Mouse (Mus musculus): Measurements from ENCODE around the gene C1qtnf5. TPM values are rescaled to one million over a fixed set of nuclear protein-coding genes. Genes with fewer than 3 reads are reported as not detected.
"Not testable (repeated sequence)": the region's sequence is repeated elsewhere in the genome, so short reads cannot be mapped to it uniquely, and the experiment has no call there.

Gene C1qtnf5
- total RNA-seq, 2 experiments from 2014 or later = 17.1 to 19.6 TPM

- intact Hi-C loops (cut with DNase I) = no loop called here
- no peak for DNase-seq (ENCODE audit: low spot score in 2 of 2)
Measured at GRCm38 (mm10) chr9:44094737-44095136, 12.3 kb upstream of the C1qtnf5 start.

DNA sequence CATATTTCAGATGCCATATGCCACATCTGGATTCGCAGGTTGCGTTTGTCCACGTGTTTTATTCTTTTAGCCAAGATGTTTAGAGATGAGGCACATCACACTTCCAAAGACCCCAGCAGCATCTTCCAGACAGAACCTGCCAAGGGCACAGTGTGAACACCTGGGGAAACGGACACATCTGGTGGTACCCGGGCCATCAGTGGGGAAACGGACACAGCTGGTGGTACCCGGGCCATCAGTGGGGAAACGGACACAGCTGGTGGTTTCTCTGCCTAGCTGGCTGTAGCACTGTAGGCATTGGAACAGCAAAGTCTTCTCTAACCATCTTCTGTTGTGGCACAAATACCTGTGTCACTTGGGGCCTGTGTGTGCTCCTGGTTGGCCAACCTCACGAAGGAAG, 11.3 kb upstream of the C1qtnf5 start:
- intact Hi-C loops (cut with DNase I) = no loop called here
- DNase-seq (ENCODE audit: low spot score in 2 of 2) = no peak

DNA sequence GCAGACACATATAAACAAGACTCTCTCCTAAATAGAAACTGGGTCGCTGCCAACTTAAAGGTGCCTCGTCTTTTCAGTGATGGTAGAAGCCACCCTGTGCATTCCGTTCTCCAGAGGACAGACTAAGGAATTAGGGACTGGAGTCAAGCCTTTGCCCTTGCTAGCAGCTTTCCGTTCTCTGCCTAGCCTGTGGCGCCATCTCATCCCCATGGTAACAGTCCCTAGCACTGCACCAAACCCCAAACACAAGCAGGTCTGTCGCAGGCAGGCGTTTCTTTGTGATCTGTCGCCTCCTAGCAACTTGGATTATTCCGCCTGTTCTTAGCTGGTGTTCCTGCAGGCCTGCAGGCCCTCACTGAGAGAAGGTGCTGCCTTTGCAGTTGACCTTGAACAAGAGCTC, 10.5 kb upstream of the C1qtnf5 start:
- peak; percentile 59 to 71 for DNase-seq (ENCODE audit: low spot score in 2 of 2)
- intact Hi-C loops (cut with DNase I) = no loop called here

GRCm38 (mm10) chr9:44101490-44101889, 5.6 kb upstream of the C1qtnf5 start, which contains the start of gene Mfrp:
TSS of gene Mfrp (plus strand) at chr9:44101729.
- intact Hi-C loops (cut with DNase I) = no loop called here

DNA sequence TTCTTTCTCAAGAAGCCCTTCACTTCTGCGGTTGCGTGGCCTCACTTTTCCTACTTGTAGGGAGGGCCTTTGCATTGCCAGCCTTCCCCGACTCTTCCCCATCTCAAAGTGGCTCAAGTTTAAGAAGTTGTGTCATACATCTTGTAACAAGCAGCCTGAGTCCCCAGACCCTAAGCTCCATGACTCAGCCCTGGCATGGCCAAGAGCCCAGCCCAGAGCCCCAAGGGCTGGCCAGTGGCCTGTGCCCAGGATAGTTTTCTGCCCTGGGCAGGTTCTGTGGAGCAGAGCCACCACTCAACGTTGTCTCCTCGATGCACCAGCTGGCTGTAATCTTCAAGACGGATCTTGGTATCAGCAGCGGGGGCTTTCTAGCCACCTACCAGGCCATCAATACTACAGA, 2.2 kb upstream of the C1qtnf5 start:
- intact Hi-C loops (cut with DNase I) = loop anchor here (5.0 kb wide), 2 partner anchors 38 to 118 kb away; partner anchors contain the start of gene Usp2
- no peak for DNase-seq (ENCODE audit: low spot score in 2 of 2)

More at GRCm38 (mm10) chr9:44101490-44101889, 5.6 kb upstream of the C1qtnf5 start, which contains the start of gene Mfrp:
- no peak for DNase-seq (ENCODE audit: low spot score in 2 of 2)

DNA sequence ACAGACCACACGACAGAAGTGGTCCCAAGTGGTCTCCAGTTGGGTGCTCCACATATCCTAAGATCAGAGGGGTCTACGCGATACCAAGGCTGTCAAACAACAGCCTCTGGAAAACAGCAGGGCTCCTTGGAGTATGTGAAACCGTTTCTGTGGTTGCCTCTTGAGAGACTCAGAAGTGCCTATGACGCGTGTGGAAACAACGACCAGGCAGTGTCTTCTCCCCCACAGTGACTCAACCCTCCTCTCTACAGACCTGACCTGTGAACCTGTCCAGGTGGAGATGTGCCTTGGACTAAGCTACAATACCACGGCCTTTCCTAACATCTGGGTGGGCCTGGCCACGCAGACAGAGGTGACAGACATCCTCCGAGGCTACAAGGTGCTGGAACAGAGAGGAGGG, 1.3 kb upstream of the C1qtnf5 start:
- no peak for DNase-seq (ENCODE audit: low spot score in 2 of 2)
- intact Hi-C loops (cut with DNase I) = loop anchor here (5.0 kb wide), 2 partner anchors 38 to 118 kb away; partner anchors contain the start of gene Usp2

GRCm38 (mm10) chr9:44106182-44106581, 863 bp upstream of the C1qtnf5 start:
- intact Hi-C loops (cut with DNase I) = loop anchor here (5.0 kb wide), 2 partner anchors 39 to 119 kb away; partner anchors contain the start of gene Usp2
- DNase-seq (ENCODE audit: low spot score in 2 of 2) = no peak

DNA sequence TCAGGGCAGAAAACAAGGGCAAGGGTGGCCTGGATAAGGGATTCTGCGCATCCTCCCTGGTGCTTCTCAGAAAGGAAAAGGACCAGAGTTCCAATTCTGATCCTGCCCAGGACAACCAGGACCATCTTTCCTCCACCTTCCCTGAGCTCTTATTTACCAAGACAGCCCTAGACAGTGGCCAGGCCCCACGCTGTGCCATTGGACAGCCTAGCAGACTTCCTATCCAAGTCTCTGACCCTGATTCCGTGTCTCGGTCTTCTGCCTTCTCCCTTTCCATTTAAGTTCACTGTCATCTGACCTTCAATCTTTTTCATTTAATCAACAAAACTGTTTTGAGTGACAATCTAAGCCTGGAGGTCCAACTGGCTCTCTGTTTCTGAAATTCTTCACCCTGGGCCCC, 449 bp upstream of the C1qtnf5 start:
- no peak for DNase-seq (ENCODE audit: low spot score in 2 of 2)
- intact Hi-C loops (cut with DNase I) = loop anchor here (5.0 kb wide), 2 partner anchors 39 to 119 kb away; partner anchors contain the start of gene Usp2

DNA sequence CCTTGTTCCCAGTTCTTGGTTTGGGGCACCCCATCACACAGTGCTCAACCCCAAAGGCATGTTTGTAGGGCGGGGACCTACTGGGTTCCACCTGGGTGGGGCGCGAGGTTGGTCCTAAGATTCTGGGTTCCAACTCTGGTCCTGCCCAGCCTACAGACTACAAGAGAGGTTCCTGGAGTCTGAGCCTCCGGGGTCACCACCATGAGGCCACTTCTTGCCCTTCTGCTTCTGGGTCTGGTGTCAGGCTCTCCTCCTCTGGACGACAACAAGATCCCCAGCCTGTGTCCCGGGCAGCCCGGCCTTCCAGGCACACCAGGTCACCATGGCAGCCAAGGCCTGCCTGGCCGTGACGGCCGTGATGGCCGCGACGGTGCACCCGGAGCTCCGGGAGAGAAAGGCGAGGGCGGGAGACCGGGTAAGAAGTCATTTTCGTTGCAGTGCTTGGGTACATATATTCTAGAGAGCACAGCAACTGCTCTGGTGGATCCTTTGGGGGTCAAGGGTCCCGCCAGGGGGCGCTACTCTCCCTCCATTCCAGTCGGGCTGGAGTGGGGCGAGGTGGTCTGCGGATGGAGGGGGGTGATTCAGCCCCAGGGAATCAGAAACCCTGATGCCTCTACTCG, 623 bp downstream of the C1qtnf5 start:
- no peak for DNase-seq (ENCODE audit: low spot score in 2 of 2)
- intact Hi-C loops (cut with DNase I) = loop anchor here (5.0 kb wide), 2 partner anchors 40 to 120 kb away; partner anchors contain the start of gene Usp2

DNA sequence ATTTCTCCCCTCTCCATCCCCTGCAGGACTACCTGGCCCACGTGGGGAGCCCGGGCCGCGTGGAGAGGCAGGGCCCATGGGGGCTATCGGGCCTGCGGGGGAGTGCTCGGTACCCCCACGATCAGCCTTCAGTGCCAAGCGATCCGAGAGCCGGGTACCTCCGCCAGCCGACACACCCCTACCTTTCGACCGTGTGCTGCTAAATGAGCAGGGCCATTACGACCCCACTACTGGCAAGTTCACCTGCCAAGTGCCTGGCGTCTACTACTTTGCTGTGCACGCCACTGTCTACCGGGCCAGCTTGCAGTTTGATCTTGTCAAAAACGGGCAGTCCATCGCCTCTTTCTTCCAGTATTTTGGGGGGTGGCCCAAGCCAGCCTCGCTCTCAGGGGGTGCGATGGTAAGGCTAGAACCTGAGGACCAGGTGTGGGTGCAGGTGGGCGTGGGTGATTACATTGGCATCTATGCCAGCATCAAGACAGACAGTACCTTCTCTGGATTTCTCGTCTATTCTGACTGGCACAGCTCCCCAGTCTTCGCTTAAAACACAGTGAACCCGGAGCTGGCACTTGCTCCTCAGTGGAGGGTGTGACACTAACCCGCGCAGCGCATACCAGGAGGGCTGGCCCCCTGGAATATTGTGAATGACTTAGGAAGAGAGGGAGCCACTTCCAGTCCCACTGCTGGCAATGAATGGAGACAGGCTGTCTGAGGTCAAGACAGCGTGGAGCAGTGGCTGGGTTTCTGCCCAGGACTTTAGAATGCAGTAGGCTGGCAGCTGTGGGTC, 1.4 kb downstream of the C1qtnf5 start:
- DNase-seq (ENCODE audit: low spot score in 2 of 2) = no peak
- intact Hi-C loops (cut with DNase I) = loop anchor here (5.0 kb wide), 2 partner anchors 41 to 121 kb away; partner anchors contain the start of gene Usp2

DNA sequence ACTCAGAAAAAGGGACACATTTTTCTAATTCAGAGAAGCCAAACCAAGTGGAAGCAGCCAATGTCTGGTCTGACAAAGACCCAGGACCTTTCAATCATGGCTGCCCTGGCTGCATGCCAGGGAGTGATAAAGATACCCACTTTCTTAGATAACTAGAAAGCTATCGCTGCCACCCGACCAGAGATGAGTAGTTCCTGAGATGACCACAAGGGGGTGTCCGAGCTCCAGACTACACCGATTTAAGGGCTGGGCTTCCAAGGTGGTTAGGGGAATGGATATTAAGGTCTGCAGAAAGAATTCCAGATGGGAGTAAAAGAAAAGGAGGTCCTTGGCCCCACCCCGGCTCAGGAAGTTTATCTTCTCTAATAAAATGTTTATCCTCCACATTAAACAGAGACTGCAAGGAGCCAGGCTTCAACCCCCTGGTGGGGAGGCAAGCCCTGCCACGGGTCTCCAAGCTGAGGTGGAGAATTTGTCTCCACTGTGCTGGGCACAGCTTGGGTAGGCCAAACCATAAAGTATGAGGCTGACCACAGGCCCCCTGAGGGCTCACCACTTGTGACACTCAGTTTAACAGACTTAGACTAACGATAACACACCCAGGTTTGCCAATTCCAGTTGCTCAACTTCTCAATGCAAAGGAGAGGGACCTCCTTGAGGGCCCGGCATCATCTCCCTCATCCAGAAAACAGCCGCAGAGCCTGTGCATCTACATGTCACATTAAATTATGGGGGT, 2.5 kb downstream of the C1qtnf5 start:
- DNase-seq (ENCODE audit: low spot score in 2 of 2) = peak; percentile 84
- intact Hi-C loops (cut with DNase I) = loop anchor here (5.0 kb wide), 2 partner anchors 42 to 122 kb away; partner anchors contain the start of gene Usp2

DNA sequence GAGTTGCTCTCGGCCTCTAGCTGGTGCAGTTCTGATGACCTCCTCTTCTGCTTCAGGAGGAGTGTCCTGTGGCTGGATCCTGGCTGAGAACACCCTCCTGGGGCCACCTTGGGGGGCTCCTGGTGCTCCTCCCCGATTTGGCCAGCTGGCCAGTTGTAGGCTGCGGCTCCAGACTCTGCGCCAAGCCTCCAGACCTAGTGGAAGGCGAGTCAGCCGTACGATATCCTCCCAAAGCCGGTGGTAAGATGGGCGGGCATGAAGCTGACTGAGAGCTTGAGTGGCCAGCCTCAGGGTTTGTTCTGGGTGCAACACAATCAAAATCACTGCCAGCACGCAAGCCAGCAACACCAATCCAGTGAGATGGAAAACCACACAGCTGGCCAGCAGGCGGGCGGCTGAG, 4.9 kb downstream of the C1qtnf5 start:
- DNase-seq (ENCODE audit: low spot score in 2 of 2); intact Hi-C loops (cut with DNase I): not testable (repeated sequence)

DNA sequence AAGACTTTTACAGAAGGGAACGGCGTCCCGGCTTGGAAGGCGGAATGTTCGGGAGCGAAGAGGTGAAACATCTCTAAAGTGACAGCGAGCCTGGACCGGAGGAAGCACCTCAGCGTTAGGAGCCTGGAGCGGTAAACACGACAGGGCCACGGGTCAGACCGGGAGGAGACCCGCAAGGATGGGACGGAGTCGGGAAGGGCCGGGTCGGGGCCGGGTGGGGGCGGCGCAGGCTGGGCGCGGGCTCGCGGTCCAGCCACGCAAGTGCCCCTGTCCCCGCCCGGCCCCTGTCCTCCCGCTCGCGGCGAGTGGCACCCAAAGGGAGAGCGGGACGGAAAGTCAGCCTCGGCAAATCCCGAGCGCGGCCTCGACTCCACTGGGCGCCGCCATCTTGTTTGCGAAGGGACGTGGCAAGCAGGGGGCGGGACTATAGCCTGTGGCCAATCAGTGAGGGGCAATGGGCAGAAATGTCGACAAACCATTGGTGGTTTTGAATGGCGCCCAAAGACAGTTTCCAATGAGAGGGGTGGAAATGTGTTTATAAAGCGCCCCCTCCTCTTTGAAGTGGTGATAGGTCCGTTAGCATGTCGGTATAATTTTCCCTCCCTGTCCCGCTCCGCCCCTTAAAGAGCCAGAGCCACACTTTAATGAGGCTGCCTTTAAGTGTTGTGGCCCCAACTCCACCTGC, 6.2 kb downstream of the C1qtnf5 start, which contains the start of the genes Gm49380 and Rnf26:
Gene Gm49380, minus strand, starts transcription at position 396 of the 685 bp plus-strand sequence.
Gene Rnf26, minus strand, starts transcription at position 413 of the 685 bp plus-strand sequence.
- DNase-seq (ENCODE audit: low spot score in 2 of 2) = peak; percentile 97 to 98
- intact Hi-C loops (cut with DNase I) = no loop called here

- DNase-seq (ENCODE audit: low spot score in 2 of 2) = no peak
- intact Hi-C loops (cut with DNase I) = no loop called here
Measured at GRCm38 (mm10) chr9:44114453-44114852, 7.4 kb downstream of the C1qtnf5 start.

DNA sequence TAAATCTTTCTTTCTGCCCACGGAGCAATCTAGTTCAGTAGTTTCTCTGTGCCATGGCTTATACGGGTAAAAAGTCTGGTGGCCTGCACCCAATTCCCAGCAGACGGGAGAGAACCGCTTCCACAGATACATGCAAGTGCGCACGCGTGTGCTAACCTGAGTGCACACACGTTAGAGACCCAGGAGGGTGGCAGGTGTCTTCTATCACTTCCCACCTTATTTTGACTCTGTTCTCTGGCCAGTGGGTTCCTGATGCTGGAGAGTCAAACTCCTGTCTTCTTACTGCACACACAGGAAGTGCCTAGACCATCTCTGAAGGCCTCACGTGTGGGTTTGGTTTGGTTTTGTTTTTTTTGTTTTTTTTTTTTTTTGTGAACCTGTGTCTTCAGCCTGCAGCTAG, 8.6 kb downstream of the C1qtnf5 start:
- no peak for DNase-seq (ENCODE audit: low spot score in 2 of 2)
- intact Hi-C loops (cut with DNase I) = no loop called here

- no peak for DNase-seq (ENCODE audit: low spot score in 2 of 2)
- intact Hi-C loops (cut with DNase I) = no loop called here
Measured at GRCm38 (mm10) chr9:44116182-44116581, 9.1 kb downstream of the C1qtnf5 start.

DNA sequence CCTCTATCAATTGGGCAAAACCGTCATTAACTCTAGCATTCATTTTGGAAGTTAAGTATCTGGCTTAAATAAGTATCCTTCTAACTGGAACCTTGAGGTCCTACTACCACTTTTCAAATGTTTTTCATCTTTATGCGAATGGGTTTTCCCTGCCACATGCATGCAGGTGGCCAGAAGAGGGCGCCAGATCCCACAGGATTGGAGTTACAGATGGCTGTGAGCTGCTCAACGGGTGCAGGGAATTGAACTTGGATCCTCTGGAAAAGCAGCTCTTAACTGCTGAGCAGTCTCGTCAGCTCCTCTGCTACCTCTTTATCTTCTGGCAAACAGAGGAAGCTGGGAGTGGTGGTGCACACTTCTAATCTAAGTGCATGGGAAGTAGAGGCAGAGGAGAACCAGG, 12.0 kb downstream of the C1qtnf5 start:
- DNase-seq (ENCODE audit: low spot score in 2 of 2) = no peak
- intact Hi-C loops (cut with DNase I) = no loop called here

DNA sequence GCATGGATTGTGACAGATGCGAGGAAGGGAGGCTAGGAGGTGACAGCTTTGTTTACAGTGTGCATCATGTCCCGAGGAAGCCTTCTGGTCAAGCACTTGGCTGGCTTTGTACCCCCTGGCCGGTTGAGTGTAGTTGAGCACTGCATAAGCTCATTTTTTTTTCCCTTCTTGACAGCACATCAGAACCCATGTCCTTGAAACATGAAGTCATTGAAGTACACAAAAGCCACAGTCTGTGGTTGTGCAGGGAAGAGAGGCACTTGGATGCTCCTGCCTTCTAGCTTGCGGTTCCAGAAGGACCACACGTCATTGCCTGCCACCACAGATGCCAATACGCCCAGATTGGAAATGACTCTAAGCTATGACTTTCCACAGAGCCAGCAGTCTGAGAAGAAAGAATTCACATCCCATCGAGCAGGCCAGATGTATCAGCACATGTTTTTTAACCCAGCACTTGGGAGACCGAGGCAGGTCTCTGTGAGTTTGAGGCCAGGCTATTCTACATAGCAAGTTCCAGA, 13.0 kb downstream of the C1qtnf5 start:
- intact Hi-C loops (cut with DNase I) = loop anchor here (10.0 kb wide), 2 partner anchors 115 to 275 kb away; partner anchors contain the start of genes Cbl and Slc37a4
- DNase-seq (ENCODE audit: low spot score in 2 of 2) = no peak

DNA sequence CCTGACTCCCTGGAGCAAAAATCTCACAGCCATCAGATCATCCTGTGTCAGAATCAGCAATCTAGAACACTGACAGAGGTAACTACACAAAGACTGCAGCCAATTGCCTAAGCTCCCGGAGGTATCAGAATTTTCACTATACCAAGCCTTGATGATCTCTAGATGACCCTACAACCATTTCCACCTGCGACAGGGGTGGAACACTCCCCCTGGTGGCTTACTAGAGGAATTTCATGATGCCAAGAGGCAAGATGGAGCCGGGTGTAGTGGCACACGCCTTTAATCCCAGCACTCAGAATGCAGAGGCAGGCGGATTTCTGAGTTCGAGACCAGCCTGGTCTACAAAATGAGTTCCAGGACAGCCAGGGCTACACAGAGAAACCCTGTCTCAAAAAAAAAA, 17.3 kb downstream of the C1qtnf5 start:
- DNase-seq (ENCODE audit: low spot score in 2 of 2) = no peak
- intact Hi-C loops (cut with DNase I) = loop anchor here (10.0 kb wide), 2 partner anchors 110 to 270 kb away; partner anchors contain the start of genes Cbl and Slc37a4
